Mouse (Mus musculus): ENCODE data around the gene Dus2. TPM values are rescaled to one million over a fixed set of nuclear protein-coding genes. Genes with fewer than 3 reads are reported as not detected.

Dus2 gene
- polyA plus RNA-seq, 1 experiment from 2014 or later, result 8.1 TPM

- WGBS, result 89% methylated on average over 6 of the region's 6 CpGs
- no peaks in the 10 kb centered on the region for H3K27me3 ChIP-seq (ENCODE audit: control insufficient read depth, insufficient read depth, low read length)
- no peak overlapping the region for H3K9ac ChIP-seq (ENCODE audit: low read length)
- no peak overlapping the region for H3K4me3 ChIP-seq (ENCODE audit: low read depth, low read length)
- no peaks in the 10 kb centered on the region for H3K4me1 ChIP-seq (replicated peaks; ENCODE audit: control insufficient read depth, insufficient read depth)
- H3K27ac ChIP-seq (replicated peaks), result no peak overlapping the region
- ATAC-seq (ENCODE audit: low FRiP score, low TSS enrichment) (no peak), DNase-seq (ENCODE audit: low spot score) (no peak)
- H3K9me3 ChIP-seq (ENCODE audit: control insufficient read depth, low read length), result no peaks in the 10 kb centered on the region
- no peak overlapping the region for H3K4me2 ChIP-seq (replicated peaks; ENCODE audit: low read depth)
- peaks cover 3% of the 10 kb centered on the region for H3K36me3 ChIP-seq (ENCODE audit: control insufficient read depth, insufficient read depth, low read length)
- TF ChIP-seq CTCF (IDR thresholded peaks at IDR 0.05; ENCODE audit: low read depth) (no peak), EP300 (optimal IDR thresholded peaks at IDR 0.05) (no peak)
These were observed 25.1 kb downstream of the Dus2 start for GRCm38 (mm10) chr8:106016284-106016683.

DNA sequence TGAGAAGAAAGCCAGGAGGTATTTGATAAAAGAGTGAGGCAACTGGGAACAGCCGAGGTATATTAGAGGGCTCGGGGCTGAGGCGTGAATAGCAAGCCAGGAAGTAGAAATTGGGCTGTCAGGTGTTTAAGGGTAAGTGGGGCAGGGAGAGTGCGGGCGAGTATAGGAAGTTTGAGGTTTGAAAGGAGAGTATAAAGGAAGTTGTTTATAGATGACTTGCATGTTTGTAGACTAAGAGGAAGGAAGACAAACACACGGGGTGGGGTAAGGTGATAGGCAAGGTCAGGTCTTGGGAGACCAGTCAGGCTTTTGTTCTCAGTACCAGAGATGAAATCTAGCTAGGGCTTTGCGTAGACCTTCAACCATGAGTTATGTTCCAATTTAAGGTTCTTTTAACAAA lies 26.0 kb downstream of the Dus2 start:
- Histone ChIP-seq H3K4me1 (replicated peaks; ENCODE audit: control insufficient read depth, insufficient read depth) (no peaks in the 10 kb centered on the region), H3K27ac (replicated peaks) (no peak overlapping the region), H3K4me3 (ENCODE audit: low read depth, low read length) (no peak overlapping the region), H3K36me3 (ENCODE audit: control insufficient read depth, insufficient read depth, low read length) (peaks cover 3% of the 10 kb centered on the region), H3K4me2 (replicated peaks; ENCODE audit: low read depth) (no peak overlapping the region), H3K27me3 (ENCODE audit: control insufficient read depth, insufficient read depth, low read length) (no peaks in the 10 kb centered on the region), H3K9me3 (ENCODE audit: control insufficient read depth, low read length) (no peaks in the 10 kb centered on the region), H3K9ac (ENCODE audit: low read length) (no peak overlapping the region)
- 84% methylated on average over 7 of the region's 7 CpGs for WGBS
- no peak for TF ChIP-seq EP300 (optimal IDR thresholded peaks at IDR 0.05)
- no peak for TF ChIP-seq CTCF (IDR thresholded peaks at IDR 0.05; ENCODE audit: low read depth)
- DNase-seq (ENCODE audit: low spot score), result no peak
- ATAC-seq (ENCODE audit: low FRiP score, low TSS enrichment), result no peak

DNA sequence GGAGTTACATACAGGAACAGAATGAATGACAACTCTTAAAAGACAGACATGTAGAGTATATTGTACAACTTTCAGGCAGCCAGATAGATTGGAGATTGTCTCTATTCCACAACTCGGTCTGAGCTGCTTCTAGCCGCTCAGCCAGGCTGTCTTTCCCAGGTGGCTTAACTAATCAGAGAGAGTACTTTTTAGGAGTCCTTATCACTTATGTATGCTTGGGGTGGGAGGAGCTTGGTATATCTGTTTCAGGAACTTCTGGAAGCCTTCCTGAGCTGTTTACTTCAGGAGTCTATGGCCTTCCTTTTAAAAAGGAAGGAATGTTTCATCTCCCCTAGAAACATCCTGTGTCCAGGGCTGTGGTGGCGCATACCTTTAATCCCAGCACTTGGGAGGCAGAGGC lies 26.9 kb downstream of the Dus2 start:
- H3K9ac ChIP-seq (ENCODE audit: low read length), result no peak overlapping the region
- TF ChIP-seq CTCF (IDR thresholded peaks at IDR 0.05; ENCODE audit: low read depth), result no peak
- no peak for TF ChIP-seq EP300 (optimal IDR thresholded peaks at IDR 0.05)
- ATAC-seq (ENCODE audit: low FRiP score, low TSS enrichment), result no peak

GRCm38 (mm10) chr8:106022483-106022882 lies 31.3 kb downstream of the Dus2 start:
- H3K9ac ChIP-seq (ENCODE audit: low read length), result no peak overlapping the region

More for the DNA sequence above, 26.9 kb downstream of the Dus2 start:
- Histone ChIP-seq H3K4me3 (ENCODE audit: low read depth, low read length) (no peak overlapping the region), H3K4me2 (replicated peaks; ENCODE audit: low read depth) (no peak overlapping the region), H3K36me3 (ENCODE audit: control insufficient read depth, insufficient read depth, low read length) (peaks cover 3% of the 10 kb centered on the region), H3K9me3 (ENCODE audit: control insufficient read depth, low read length) (no peaks in the 10 kb centered on the region), H3K27ac (replicated peaks) (no peak overlapping the region), H3K27me3 (ENCODE audit: control insufficient read depth, insufficient read depth, low read length) (no peaks in the 10 kb centered on the region), H3K4me1 (replicated peaks; ENCODE audit: control insufficient read depth, insufficient read depth) (no peaks in the 10 kb centered on the region)
- WGBS, result 82% methylated on average over 3 of the region's 3 CpGs
- DNase-seq (ENCODE audit: low spot score), result no peak

GRCm38 (mm10) chr8:106038721-106039120 lies 47.6 kb downstream of the Dus2 start:
- WGBS, result 81% methylated on average over 10 of the region's 10 CpGs

More at GRCm38 (mm10) chr8:106022483-106022882, 31.3 kb downstream of the Dus2 start:
- H3K27me3 ChIP-seq (ENCODE audit: control insufficient read depth, insufficient read depth, low read length), result no peaks in the 10 kb centered on the region
- DNase-seq (ENCODE audit: low spot score) (peak; percentile 79), ATAC-seq (ENCODE audit: low FRiP score, low TSS enrichment) (0 out of 2 replicates have a peak, but pooled peaks have one; percentile 60)
- no peak for TF ChIP-seq EP300 (optimal IDR thresholded peaks at IDR 0.05)
- peak; percentile 98 for TF ChIP-seq CTCF (IDR thresholded peaks at IDR 0.05; ENCODE audit: low read depth)
- no peaks in the 10 kb centered on the region for H3K9me3 ChIP-seq (ENCODE audit: control insufficient read depth, low read length)
- no peak overlapping the region for H3K4me3 ChIP-seq (ENCODE audit: low read depth, low read length)
- H3K4me1 ChIP-seq (replicated peaks; ENCODE audit: control insufficient read depth, insufficient read depth), result no peaks in the 10 kb centered on the region
- no peak overlapping the region for H3K4me2 ChIP-seq (replicated peaks; ENCODE audit: low read depth)
- H3K27ac ChIP-seq (replicated peaks), result no peak overlapping the region
- no peaks in the 10 kb centered on the region for H3K36me3 ChIP-seq (ENCODE audit: control insufficient read depth, insufficient read depth, low read length)

DNA sequence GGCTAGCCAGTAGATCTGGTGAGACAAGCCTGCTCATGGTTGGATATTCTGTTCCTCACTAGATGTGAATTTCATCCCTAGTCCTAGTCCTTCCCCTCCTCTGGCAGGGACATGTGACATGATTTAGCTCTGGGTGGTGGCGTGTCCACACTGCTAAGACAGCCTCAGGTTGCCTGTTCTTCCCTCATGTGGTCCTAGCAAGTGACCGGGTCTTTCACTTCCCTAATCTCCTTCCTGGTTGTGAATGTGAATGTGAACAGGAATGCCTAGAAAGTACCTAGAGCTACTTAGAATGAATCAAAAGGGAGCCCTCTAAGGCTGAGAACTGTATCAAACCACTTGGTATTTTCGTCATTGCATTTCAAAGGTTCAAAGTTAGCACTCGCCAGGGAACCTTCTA lies 48.5 kb downstream of the Dus2 start:
- Histone ChIP-seq H3K9ac (ENCODE audit: low read length) (no peak overlapping the region), H3K27ac (replicated peaks) (no peak overlapping the region), H3K4me3 (ENCODE audit: low read depth, low read length) (no peak overlapping the region), H3K27me3 (ENCODE audit: control insufficient read depth, insufficient read depth, low read length) (no peaks in the 10 kb centered on the region), H3K9me3 (ENCODE audit: control insufficient read depth, low read length) (no peaks in the 10 kb centered on the region), H3K4me2 (replicated peaks; ENCODE audit: low read depth) (no peak overlapping the region), H3K4me1 (replicated peaks; ENCODE audit: control insufficient read depth, insufficient read depth) (no peaks in the 10 kb centered on the region), H3K36me3 (ENCODE audit: control insufficient read depth, insufficient read depth, low read length) (no peaks in the 10 kb centered on the region)
- ATAC-seq (ENCODE audit: low FRiP score, low TSS enrichment) (no peak), DNase-seq (ENCODE audit: low spot score) (no peak)
- TF ChIP-seq CTCF (IDR thresholded peaks at IDR 0.05; ENCODE audit: low read depth), result no peak
- 86% methylated on average over 4 of the region's 4 CpGs for WGBS

More at GRCm38 (mm10) chr8:106038721-106039120, 47.6 kb downstream of the Dus2 start:
- no peak for TF ChIP-seq EP300 (optimal IDR thresholded peaks at IDR 0.05)
- TF ChIP-seq CTCF (IDR thresholded peaks at IDR 0.05; ENCODE audit: low read depth), result no peak
- Histone ChIP-seq H3K9me3 (ENCODE audit: control insufficient read depth, low read length) (no peaks in the 10 kb centered on the region), H3K36me3 (ENCODE audit: control insufficient read depth, insufficient read depth, low read length) (no peaks in the 10 kb centered on the region), H3K9ac (ENCODE audit: low read length) (no peak overlapping the region), H3K27me3 (ENCODE audit: control insufficient read depth, insufficient read depth, low read length) (no peaks in the 10 kb centered on the region), H3K4me1 (replicated peaks; ENCODE audit: control insufficient read depth, insufficient read depth) (no peaks in the 10 kb centered on the region), H3K27ac (replicated peaks) (no peak overlapping the region), H3K4me3 (ENCODE audit: low read depth, low read length) (no peak overlapping the region), H3K4me2 (replicated peaks; ENCODE audit: low read depth) (no peak overlapping the region)
- peak; percentile 47; the same call in 1 of the 2 replicates for ATAC-seq (ENCODE audit: low FRiP score, low TSS enrichment)
- DNase-seq (ENCODE audit: low spot score), result no peak
